Mouse (Mus musculus): ENCODE data around the gene Glipr2. TPM values are rescaled to one million over a fixed set of nuclear protein-coding genes. Genes with fewer than 3 reads are reported as not detected.
A peak's percentile ranks its signal among the peaks of the same experiment; 100 is the strongest.

Glipr2 gene
- polyA plus RNA-seq, 1 experiment from 2014 or later: 20.4 TPM

GRCm38 (mm10) chr4:44004623-44005409 lies 47.6 kb downstream of the Glipr2 start:
- Histone ChIP-seq H3K4me3 (ENCODE audit: low read depth, low read length) (peak overlapping the region; percentile 40), H3K4me2 (ENCODE audit: low read depth, low read length) (peak overlapping the region; percentile 57), H3K27me3 (ENCODE audit: insufficient read depth, low read length) (no peaks in the 10 kb centered on the region), H3K27ac (ENCODE audit: low read depth) (peak overlapping the region; percentile 84), H3K9ac (replicated peaks) (peak overlapping the region; percentile 55), H3K36me3 (replicated peaks; ENCODE audit: insufficient read depth, low read length) (no peaks in the 10 kb centered on the region), H3K9me3 (ENCODE audit: low read length) (no peaks in the 10 kb centered on the region), H3K4me1 (ENCODE audit: insufficient read depth) (no peaks in the 10 kb centered on the region)
- WGBS (ENCODE audit: insufficient replicate concordance): 69% methylated on average over 3 of the region's 3 CpGs
- DNase-seq (no peak), ATAC-seq (peak; percentile 24; the same call in 1 of the 2 replicates)
- TF ChIP-seq CTCF (IDR thresholded peaks at IDR 0.05; ENCODE audit: low read depth) (no peak), EP300 (IDR thresholded peaks at IDR 0.05; ENCODE audit: low read depth) (no peak)

GRCm38 (mm10) chr4:44010176-44010575 lies 53.0 kb downstream of the Glipr2 start:
- no peak overlapping the region for H3K4me2 ChIP-seq (ENCODE audit: low read depth, low read length)
- no peaks in the 10 kb centered on the region for H3K36me3 ChIP-seq (replicated peaks; ENCODE audit: insufficient read depth, low read length)
- peaks cover 24% of the 10 kb centered on the region for H3K4me1 ChIP-seq (ENCODE audit: insufficient read depth)
- ATAC-seq (no peak), DNase-seq (no peak)
- H3K27me3 ChIP-seq (ENCODE audit: insufficient read depth, low read length): no peaks in the 10 kb centered on the region
- H3K9me3 ChIP-seq (ENCODE audit: low read length): no peaks in the 10 kb centered on the region
- TF ChIP-seq CTCF (IDR thresholded peaks at IDR 0.05; ENCODE audit: low read depth): peak; percentile 40
- TF ChIP-seq EP300 (IDR thresholded peaks at IDR 0.05; ENCODE audit: low read depth): no peak
- no peak overlapping the region for H3K27ac ChIP-seq (ENCODE audit: low read depth)
- 88% methylated on average over 1 of the region's 1 CpGs for WGBS (ENCODE audit: insufficient replicate concordance)
- no peak overlapping the region for H3K4me3 ChIP-seq (ENCODE audit: low read depth, low read length)
- no peak overlapping the region for H3K9ac ChIP-seq (replicated peaks)

- Histone ChIP-seq H3K36me3 (replicated peaks; ENCODE audit: insufficient read depth, low read length) (0 out of 2 replicates have a peak, but pooled peaks cover 4% of the 10 kb centered on the region), H3K9me3 (ENCODE audit: low read length) (no peaks in the 10 kb centered on the region), H3K4me2 (ENCODE audit: low read depth, low read length) (no peak overlapping the region), H3K4me3 (ENCODE audit: low read depth, low read length) (no peak overlapping the region), H3K4me1 (ENCODE audit: insufficient read depth) (peaks cover 29% of the 10 kb centered on the region), H3K27me3 (ENCODE audit: insufficient read depth, low read length) (no peaks in the 10 kb centered on the region), H3K9ac (replicated peaks) (no peak overlapping the region), H3K27ac (ENCODE audit: low read depth) (no peak overlapping the region)
- ATAC-seq (no peak), DNase-seq (no peak)
- 40% methylated on average over 2 of the region's 2 CpGs for WGBS (ENCODE audit: insufficient replicate concordance)
- no peak for TF ChIP-seq EP300 (IDR thresholded peaks at IDR 0.05; ENCODE audit: low read depth)
- TF ChIP-seq CTCF (IDR thresholded peaks at IDR 0.05; ENCODE audit: low read depth): no peak
These were observed 53.7 kb downstream of the Glipr2 start for GRCm38 (mm10) chr4:44010893-44011292.

GRCm38 (mm10) chr4:44011799-44012198 lies 54.6 kb downstream of the Glipr2 start:
- Histone ChIP-seq H3K4me2 (ENCODE audit: low read depth, low read length) (peak overlapping the region; percentile 84), H3K9me3 (ENCODE audit: low read length) (no peaks in the 10 kb centered on the region), H3K36me3 (replicated peaks; ENCODE audit: insufficient read depth, low read length) (0 out of 2 replicates have a peak, but pooled peaks cover 4% of the 10 kb centered on the region), H3K27me3 (ENCODE audit: insufficient read depth, low read length) (no peaks in the 10 kb centered on the region), H3K27ac (ENCODE audit: low read depth) (peak overlapping the region; percentile 94), H3K9ac (replicated peaks) (peak overlapping the region; percentile 96), H3K4me3 (ENCODE audit: low read depth, low read length) (peak overlapping the region; percentile 82), H3K4me1 (ENCODE audit: insufficient read depth) (peaks cover 39% of the 10 kb centered on the region)
- TF ChIP-seq EP300 (IDR thresholded peaks at IDR 0.05; ENCODE audit: low read depth) (no peak), CTCF (IDR thresholded peaks at IDR 0.05; ENCODE audit: low read depth) (no peak)
- DNase-seq: no peak
- no peak for ATAC-seq
- WGBS (ENCODE audit: insufficient replicate concordance): 79% methylated on average over 3 of the region's 3 CpGs

GRCm38 (mm10) chr4:44012376-44013367 lies 55.5 kb downstream of the Glipr2 start:
- Histone ChIP-seq H3K4me1 (ENCODE audit: insufficient read depth) (peaks cover 43% of the 10 kb centered on the region), H3K9me3 (ENCODE audit: low read length) (no peaks in the 10 kb centered on the region), H3K4me2 (ENCODE audit: low read depth, low read length) (peak overlapping the region; percentile 84), H3K27ac (ENCODE audit: low read depth) (peak overlapping the region; percentile 94), H3K4me3 (ENCODE audit: low read depth, low read length) (peak overlapping the region; percentile 82), H3K27me3 (ENCODE audit: insufficient read depth, low read length) (no peaks in the 10 kb centered on the region), H3K36me3 (replicated peaks; ENCODE audit: insufficient read depth, low read length) (0 out of 2 replicates have a peak, but pooled peaks cover 7% of the 10 kb centered on the region), H3K9ac (replicated peaks) (peak overlapping the region; percentile 96)
- ATAC-seq (peak; percentile 99), DNase-seq (peak; percentile 93)
- under 1% methylated on average over 77 of the region's 77 CpGs for WGBS (ENCODE audit: insufficient replicate concordance)
- no peak for TF ChIP-seq EP300 (IDR thresholded peaks at IDR 0.05; ENCODE audit: low read depth)
- no peak for TF ChIP-seq CTCF (IDR thresholded peaks at IDR 0.05; ENCODE audit: low read depth)
